Mouse (Mus musculus) intestine, embryonic 14.5 days (tissue): ENCODE results near the gene Clasp1. TPM values are rescaled to one million over a fixed set of nuclear protein-coding genes. Genes with fewer than 3 reads are reported as not detected.

Experiments
- ATAC-seq: fragments of 200-750 bp; cut with Nextera tagmentation; replicated peaks from 2 replicates; pipeline ENCODE4 v1.8.0; 2017; ENCODE audit warnings: low read depth, moderate number of reproducible peaks, moderate TSS enrichment, moderate library complexity; ENCODE audit not compliant: low FRiP score, low TSS enrichment
- DNase-seq: peaks from one replicate; pipeline ENCODE4 v3.0.0-alpha.2; 2018; ENCODE audit warnings: low spot score
- H3K27ac ChIP-seq: fragments of 300-500 bp; sonication (generic); 2 replicates; pipeline ENCODE4 v1.5.1; 2014; ENCODE audit warnings: low read depth, mild to moderate bottlenecking, control low read depth
- H3K27me3 ChIP-seq: fragments of 300-500 bp; sonication (generic); replicated peaks from 2 replicates; pipeline ENCODE4 v1.6.1; 2014; ENCODE audit warnings: low read length, control low read depth; ENCODE audit not compliant: control insufficient read depth, insufficient read depth
- H3K36me3 ChIP-seq: fragments of 300-500 bp; sonication (generic); 2 replicates; pipeline ENCODE4 v1.6.1; 2014; ENCODE audit warnings: low read length, control low read depth; ENCODE audit not compliant: control insufficient read depth, insufficient read depth
- H3K4me1 ChIP-seq: fragments of 300-500 bp; sonication (generic); replicated peaks from 2 replicates; pipeline ENCODE4 v1.6.1; 2014; ENCODE audit warnings: low read length, control low read depth, mixed read lengths; ENCODE audit not compliant: control insufficient read depth, insufficient read depth
- H3K4me2 ChIP-seq: fragments of 300-500 bp; sonication (generic); 2 replicates; pipeline ENCODE4 v1.6.1; 2014; ENCODE audit warnings: low read length
- H3K4me3 ChIP-seq: fragments of 300-500 bp; sonication (generic); 2 replicates; pipeline ENCODE4 v1.5.1; 2014; ENCODE audit warnings: low read depth, low read length, control low read depth, mixed read lengths
- H3K9ac ChIP-seq: fragments of 300-500 bp; sonication (generic); 2 replicates; pipeline ENCODE4 v1.6.1; 2014; ENCODE audit warnings: mild to moderate bottlenecking, low read length
- H3K9me3 ChIP-seq: fragments of 300-500 bp; sonication (generic); 2 replicates; pipeline ENCODE4 v1.6.1; 2016; ENCODE audit warnings: low read length, control low read depth; ENCODE audit not compliant: control insufficient read depth
- WGBS: fragments of 180-500 bp; shearing (Covaris S2); extraction: QIAGEN DNeasy Blood & Tissue Kit; methylation state at CpG from one replicate; pipeline ENCODE4 v1.1.7; 2014; 5-methylcytosine and 5-hydroxymethylcytosine counted together
- polyA plus RNA-seq: library from polyadenylated mRNA; unstranded; fragments of >200 nt; fragmentation: Nextera tagmentation; extraction: Ambion mirVana; gene quantifications from 2 replicates; pipeline ENCODE4 v1.2.1, GENCODE M21; 2014

Gene Clasp1
- polyA plus RNA-seq, 1 experiment from 2014 or later: 51.6 TPM

GRCm38 (mm10) chr1:118398567-118398966, 9.7 kb downstream of the Clasp1 start:
- WGBS: 64% methylated on average over 6 of the region's 6 CpGs
- H3K9me3 ChIP-seq: no peaks in the 10 kb centered on the region
- H3K4me1 ChIP-seq: no peaks in the 10 kb centered on the region
- no peak for DNase-seq
- no peak overlapping the region for H3K9ac ChIP-seq
- H3K4me2 ChIP-seq: no peak overlapping the region
- H3K27me3 ChIP-seq: no peaks in the 10 kb centered on the region
- H3K27ac ChIP-seq: no peak overlapping the region
- no peak for ATAC-seq
- no peak overlapping the region for H3K4me3 ChIP-seq
- H3K36me3 ChIP-seq: no peaks in the 10 kb centered on the region; the same call in 1 of the 2 replicates

- no peak overlapping the region for H3K27ac ChIP-seq
- no peaks in the 10 kb centered on the region for H3K4me1 ChIP-seq
- WGBS: 90% methylated on average over 8 of the region's 8 CpGs
- no peak for DNase-seq
- H3K27me3 ChIP-seq: no peaks in the 10 kb centered on the region
- no peak overlapping the region for H3K4me3 ChIP-seq
- H3K9me3 ChIP-seq: no peaks in the 10 kb centered on the region
- no peak overlapping the region for H3K9ac ChIP-seq
- H3K4me2 ChIP-seq: no peak overlapping the region
- no peaks in the 10 kb centered on the region for H3K36me3 ChIP-seq
- ATAC-seq: no peak
Measured at GRCm38 (mm10) chr1:118399625-118400310, 10.9 kb downstream of the Clasp1 start.

GRCm38 (mm10) chr1:118401991-118402390, 13.1 kb downstream of the Clasp1 start:
- ATAC-seq (no peak), DNase-seq (no peak)
- Histone ChIP-seq H3K9me3 (no peaks in the 10 kb centered on the region), H3K4me3 (no peak overlapping the region), H3K27ac (no peak overlapping the region), H3K4me1 (no peaks in the 10 kb centered on the region), H3K9ac (no peak overlapping the region), H3K4me2 (no peak overlapping the region), H3K27me3 (no peaks in the 10 kb centered on the region), H3K36me3 (peaks cover 4% of the 10 kb centered on the region; the same call in 1 of the 2 replicates)
- WGBS: 84% methylated on average over 4 of the region's 4 CpGs

GRCm38 (mm10) chr1:118402556-118402955, 13.7 kb downstream of the Clasp1 start:
- Histone ChIP-seq H3K4me3 (no peak overlapping the region), H3K4me1 (no peaks in the 10 kb centered on the region), H3K4me2 (no peak overlapping the region), H3K27ac (no peak overlapping the region), H3K9me3 (no peaks in the 10 kb centered on the region), H3K9ac (no peak overlapping the region), H3K36me3 (peaks cover 6% of the 10 kb centered on the region; the same call in 1 of the 2 replicates), H3K27me3 (no peaks in the 10 kb centered on the region)
- DNase-seq (no peak), ATAC-seq (no peak)
- 63% methylated on average over 8 of the region's 8 CpGs for WGBS

- Histone ChIP-seq H3K4me3 (no peak overlapping the region), H3K27me3 (no peaks in the 10 kb centered on the region), H3K9ac (no peak overlapping the region), H3K4me2 (no peak overlapping the region), H3K36me3 (peaks cover 8% of the 10 kb centered on the region; the same call in 1 of the 2 replicates), H3K4me1 (no peaks in the 10 kb centered on the region), H3K27ac (no peak overlapping the region), H3K9me3 (no peaks in the 10 kb centered on the region)
- WGBS: 86% methylated on average over 6 of the region's 6 CpGs
- no peak for ATAC-seq
- no peak for DNase-seq
Measured at GRCm38 (mm10) chr1:118402966-118403365, 14.1 kb downstream of the Clasp1 start.

GRCm38 (mm10) chr1:118403440-118403839, 14.6 kb downstream of the Clasp1 start:
- ATAC-seq (no peak), DNase-seq (no peak)
- Histone ChIP-seq H3K9ac (no peak overlapping the region), H3K4me2 (no peak overlapping the region), H3K36me3 (peaks cover 8% of the 10 kb centered on the region; the same call in 1 of the 2 replicates), H3K9me3 (no peaks in the 10 kb centered on the region), H3K27ac (no peak overlapping the region), H3K4me3 (no peak overlapping the region), H3K27me3 (no peaks in the 10 kb centered on the region), H3K4me1 (no peaks in the 10 kb centered on the region)
- WGBS: 69% methylated on average over 3 of the region's 3 CpGs

- 93% methylated on average over 7 of the region's 7 CpGs for WGBS
- Histone ChIP-seq H3K9me3 (no peaks in the 10 kb centered on the region), H3K4me3 (no peak overlapping the region), H3K4me1 (no peaks in the 10 kb centered on the region), H3K9ac (no peak overlapping the region), H3K4me2 (no peak overlapping the region), H3K27ac (no peak overlapping the region), H3K27me3 (no peaks in the 10 kb centered on the region), H3K36me3 (peaks cover 8% of the 10 kb centered on the region; the same call in 1 of the 2 replicates)
- DNase-seq (no peak), ATAC-seq (no peak)
Measured at GRCm38 (mm10) chr1:118407586-118408250, 18.9 kb downstream of the Clasp1 start.

GRCm38 (mm10) chr1:118409249-118409648, 20.4 kb downstream of the Clasp1 start:
- Histone ChIP-seq H3K27ac (no peak overlapping the region), H3K4me2 (no peak overlapping the region), H3K4me1 (no peaks in the 10 kb centered on the region), H3K27me3 (no peaks in the 10 kb centered on the region), H3K36me3 (peaks cover 8% of the 10 kb centered on the region; the same call in 1 of the 2 replicates), H3K9me3 (no peaks in the 10 kb centered on the region), H3K9ac (no peak overlapping the region), H3K4me3 (no peak overlapping the region)
- WGBS: 85% methylated on average over 4 of the region's 4 CpGs
- DNase-seq (no peak), ATAC-seq (no peak)
